Mouse (Mus musculus): ENCODE results near the gene Foxn3. TPM values are rescaled to one million over a fixed set of nuclear protein-coding genes. Genes with fewer than 3 reads are reported as not detected.

Foxn3 gene
- polyA plus RNA-seq, 1 experiment from 2014 or later, result 90.0 TPM

DNA sequence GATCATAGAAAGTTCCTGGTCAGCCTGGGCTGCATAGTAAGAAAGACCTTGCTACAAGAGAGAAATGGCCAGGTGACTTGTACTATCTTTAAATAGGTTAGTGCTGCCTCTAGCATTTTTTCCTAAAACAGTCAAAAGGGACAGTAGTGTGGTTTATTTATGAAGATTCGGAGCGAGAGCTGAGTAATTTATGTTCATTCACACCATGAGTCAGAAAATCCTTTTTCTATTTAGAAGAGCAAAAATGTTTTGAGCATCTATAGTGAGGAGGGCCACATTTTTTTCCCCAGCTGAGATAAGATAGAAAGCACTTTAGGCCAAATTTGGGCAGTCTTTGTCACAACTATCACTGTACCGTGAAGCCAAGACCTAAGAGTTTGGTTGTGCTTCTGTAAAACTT, 24.0 kb upstream of the Foxn3 start:
- H3K4me3 ChIP-seq, result no peak overlapping the region
- no peak overlapping the region for H3K9ac ChIP-seq (replicated peaks)
- WGBS, result 89% methylated on average over 3 of the region's 3 CpGs
- ATAC-seq (ENCODE audit: low FRiP score, low read depth), result no peak
- H3K27ac ChIP-seq (replicated peaks), result no peak overlapping the region
- no peak overlapping the region for H3K4me2 ChIP-seq (replicated peaks)
- H3K9me3 ChIP-seq, result 0 out of 2 replicates have a peak, but pooled peaks cover 4% of the 10 kb centered on the region
- H3K36me3 ChIP-seq, result no peaks in the 10 kb centered on the region
- H3K4me1 ChIP-seq, result no peaks in the 10 kb centered on the region
- no peaks in the 10 kb centered on the region for H3K27me3 ChIP-seq

DNA sequence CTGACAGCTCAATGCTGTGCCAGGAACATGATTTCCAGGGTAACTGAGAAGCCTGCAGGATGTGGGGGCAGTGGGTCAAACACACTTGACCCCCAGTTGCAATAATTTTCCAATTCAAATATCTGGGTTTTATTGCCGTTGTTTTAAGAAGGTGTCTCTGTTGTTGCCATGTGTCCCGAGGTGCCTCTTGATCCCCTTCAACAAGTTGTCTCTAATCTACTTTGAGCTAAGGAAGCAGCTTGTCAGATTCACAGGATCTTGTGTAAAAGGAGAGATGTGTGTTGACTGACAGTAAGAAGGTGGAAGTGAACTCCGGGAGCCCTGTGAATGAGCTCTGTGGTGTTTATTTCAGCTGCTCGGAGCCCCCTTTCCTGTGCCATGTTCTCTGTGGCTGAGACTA, 16.6 kb upstream of the Foxn3 start:
- H3K27me3 ChIP-seq, result no peaks in the 10 kb centered on the region; the same call in 1 of the 2 replicates
- H3K4me1 ChIP-seq, result no peaks in the 10 kb centered on the region
- H3K4me3 ChIP-seq, result no peak overlapping the region
- WGBS, result 84% methylated on average over 4 of the region's 4 CpGs
- H3K9me3 ChIP-seq, result no peaks in the 10 kb centered on the region
- H3K4me2 ChIP-seq (replicated peaks), result no peak overlapping the region
- H3K36me3 ChIP-seq, result no peaks in the 10 kb centered on the region
- H3K27ac ChIP-seq (replicated peaks), result no peak overlapping the region
- H3K9ac ChIP-seq (replicated peaks), result no peak overlapping the region
- ATAC-seq (ENCODE audit: low FRiP score, low read depth), result no peak

DNA sequence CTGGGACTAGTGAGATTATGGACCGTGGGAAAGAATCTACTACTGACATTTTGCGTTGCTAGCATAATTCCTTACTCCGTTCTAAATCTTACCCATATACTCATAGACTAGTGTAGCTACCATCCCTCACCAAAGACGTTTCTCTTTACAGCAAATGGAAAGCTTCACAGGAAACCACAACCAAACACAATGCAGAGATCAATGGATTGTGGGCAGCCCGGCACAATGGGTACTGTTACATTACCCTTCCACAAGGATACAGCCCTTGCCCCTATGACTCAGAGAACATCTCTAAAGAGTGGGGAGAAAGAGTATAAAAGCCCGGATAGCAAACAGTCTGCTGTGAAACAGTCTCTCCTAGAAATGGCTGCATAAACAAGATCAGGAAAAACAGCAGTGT, 13.3 kb upstream of the Foxn3 start:
- 72% methylated on average over 6 of the region's 6 CpGs for WGBS
- no peak overlapping the region for H3K4me3 ChIP-seq
- no peak overlapping the region for H3K4me2 ChIP-seq (replicated peaks)
- no peaks in the 10 kb centered on the region for H3K9me3 ChIP-seq
- no peak for ATAC-seq (ENCODE audit: low FRiP score, low read depth)
- no peak overlapping the region for H3K27ac ChIP-seq (replicated peaks)
- no peaks in the 10 kb centered on the region; the same call in 1 of the 2 replicates for H3K4me1 ChIP-seq
- H3K36me3 ChIP-seq, result no peaks in the 10 kb centered on the region
- H3K9ac ChIP-seq (replicated peaks), result no peak overlapping the region
- peaks cover 6% of the 10 kb centered on the region; the same call in 1 of the 2 replicates for H3K27me3 ChIP-seq

DNA sequence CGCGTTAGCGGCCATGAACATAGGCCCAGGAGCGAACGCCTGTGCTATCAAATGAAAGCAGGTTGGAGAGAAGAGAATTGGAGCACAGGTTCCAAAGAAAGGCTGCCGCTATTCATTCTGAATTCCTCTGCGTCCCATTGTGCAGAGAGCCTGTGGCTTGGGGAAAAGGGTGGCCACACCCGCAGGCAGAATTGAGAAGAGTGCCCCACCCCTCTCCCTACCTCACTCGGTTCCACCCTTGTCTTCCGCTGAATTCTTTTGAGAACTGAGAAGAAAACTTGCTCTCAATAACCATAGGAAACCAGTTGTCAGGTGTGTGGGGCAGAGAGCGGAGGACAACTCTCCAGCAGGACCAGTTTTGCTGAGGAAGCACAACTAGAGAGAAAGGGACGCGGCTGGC, 10.9 kb upstream of the Foxn3 start:
- H3K9ac ChIP-seq (replicated peaks), result no peak overlapping the region
- WGBS, result 33% methylated on average over 13 of the region's 13 CpGs
- no peak overlapping the region; the same call in 1 of the 2 replicates for H3K4me2 ChIP-seq (replicated peaks)
- no peak overlapping the region for H3K4me3 ChIP-seq
- no peaks in the 10 kb centered on the region; the same call in 1 of the 2 replicates for H3K4me1 ChIP-seq
- H3K27ac ChIP-seq (replicated peaks), result no peak overlapping the region
- ATAC-seq (ENCODE audit: low FRiP score, low read depth), result no peak
- no peaks in the 10 kb centered on the region for H3K36me3 ChIP-seq
- 0 out of 2 replicates have a peak, but pooled peaks cover 2% of the 10 kb centered on the region for H3K9me3 ChIP-seq
- H3K27me3 ChIP-seq, result peaks cover 6% of the 10 kb centered on the region; the same call in 1 of the 2 replicates

DNA sequence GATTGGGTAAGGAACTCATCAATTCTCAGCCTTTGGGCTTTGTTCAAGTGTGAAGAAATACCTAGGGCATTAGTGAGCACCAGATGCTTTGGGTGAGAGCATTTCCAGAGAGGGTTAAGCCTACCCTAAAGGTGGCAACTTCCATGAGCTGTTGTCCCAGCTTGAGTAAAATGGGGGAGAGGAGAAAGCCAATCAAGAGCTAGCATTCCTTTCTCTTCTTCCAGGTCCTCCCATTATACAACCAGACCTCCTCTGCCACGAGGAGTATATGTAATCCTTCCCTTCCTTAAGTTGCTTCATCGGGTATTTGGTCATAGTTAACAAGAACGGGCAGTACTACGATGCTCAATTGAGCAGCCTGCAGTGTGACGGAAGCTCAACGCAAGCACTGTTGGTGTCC, 9.7 kb upstream of the Foxn3 start:
- Histone ChIP-seq H3K27ac (replicated peaks) (no peak overlapping the region), H3K4me1 (no peaks in the 10 kb centered on the region; the same call in 1 of the 2 replicates), H3K36me3 (no peaks in the 10 kb centered on the region), H3K27me3 (peaks cover 6% of the 10 kb centered on the region; the same call in 1 of the 2 replicates), H3K4me3 (no peak overlapping the region), H3K9me3 (0 out of 2 replicates have a peak, but pooled peaks cover 2% of the 10 kb centered on the region), H3K4me2 (replicated peaks) (no peak overlapping the region), H3K9ac (replicated peaks) (no peak overlapping the region)
- no peak for ATAC-seq (ENCODE audit: low FRiP score, low read depth)
- WGBS, result 85% methylated on average over 6 of the region's 6 CpGs

GRCm38 (mm10) chr12:99571999-99572398, 8.6 kb upstream of the Foxn3 start:
- Histone ChIP-seq H3K4me1 (no peaks in the 10 kb centered on the region; the same call in 1 of the 2 replicates), H3K4me2 (replicated peaks) (no peak overlapping the region), H3K4me3 (no peak overlapping the region), H3K9me3 (0 out of 2 replicates have a peak, but pooled peaks cover 2% of the 10 kb centered on the region), H3K9ac (replicated peaks) (no peak overlapping the region), H3K36me3 (no peaks in the 10 kb centered on the region), H3K27me3 (peaks cover 6% of the 10 kb centered on the region; the same call in 1 of the 2 replicates), H3K27ac (replicated peaks) (no peak overlapping the region)
- 96% methylated on average over 8 of the region's 8 CpGs for WGBS
- ATAC-seq (ENCODE audit: low FRiP score, low read depth), result no peak

- Histone ChIP-seq H3K36me3 (no peaks in the 10 kb centered on the region), H3K9ac (replicated peaks) (no peak overlapping the region), H3K9me3 (0 out of 2 replicates have a peak, but pooled peaks cover 2% of the 10 kb centered on the region), H3K27me3 (peaks cover 6% of the 10 kb centered on the region; the same call in 1 of the 2 replicates), H3K27ac (replicated peaks) (no peak overlapping the region), H3K4me1 (no peaks in the 10 kb centered on the region; the same call in 1 of the 2 replicates), H3K4me2 (replicated peaks) (no peak overlapping the region), H3K4me3 (no peak overlapping the region)
- WGBS, result 79% methylated on average over 25 of the region's 25 CpGs
- ATAC-seq (ENCODE audit: low FRiP score, low read depth), result no peak
Observed at GRCm38 (mm10) chr12:99570197-99570956, 7.0 kb upstream of the Foxn3 start.

GRCm38 (mm10) chr12:99565606-99566005, 2.2 kb upstream of the Foxn3 start:
- Histone ChIP-seq H3K4me3 (no peak overlapping the region), H3K9me3 (0 out of 2 replicates have a peak, but pooled peaks cover 1% of the 10 kb centered on the region), H3K9ac (replicated peaks) (no peak overlapping the region), H3K36me3 (no peaks in the 10 kb centered on the region), H3K27me3 (0 out of 2 replicates have a peak, but pooled peaks cover 2% of the 10 kb centered on the region), H3K27ac (replicated peaks) (no peak overlapping the region), H3K4me1 (peaks cover 16% of the 10 kb centered on the region), H3K4me2 (replicated peaks) (no peak overlapping the region)
- no peak for ATAC-seq (ENCODE audit: low FRiP score, low read depth)
- WGBS, result 72% methylated on average over 2 of the region's 2 CpGs

- Histone ChIP-seq H3K4me3 (no peak overlapping the region), H3K9ac (replicated peaks) (no peak overlapping the region), H3K36me3 (no peaks in the 10 kb centered on the region), H3K4me1 (peaks cover 18% of the 10 kb centered on the region), H3K4me2 (replicated peaks) (peak overlapping the region; percentile 66), H3K27me3 (0 out of 2 replicates have a peak, but pooled peaks cover 2% of the 10 kb centered on the region), H3K9me3 (no peaks in the 10 kb centered on the region), H3K27ac (replicated peaks) (no peak overlapping the region)
- no peak for ATAC-seq (ENCODE audit: low FRiP score, low read depth)
- whole genome bisulfite sequencing, result 29% methylated on average over 9 of the region's 9 CpGs
Observed at GRCm38 (mm10) chr12:99564301-99564910, 1.0 kb upstream of the Foxn3 start.

GRCm38 (mm10) chr12:99562867-99563189, 554 bp downstream of the Foxn3 start:
- 1% methylated on average over 10 of the region's 10 CpGs for WGBS
- H3K27ac ChIP-seq (replicated peaks), result no peak overlapping the region
- ATAC-seq (ENCODE audit: low FRiP score, low read depth), result no peak

GRCm38 (mm10) chr12:99562073-99562866, 1.1 kb downstream of the Foxn3 start:
- peak; percentile 62; the same call in 1 of the 2 replicates for ATAC-seq (ENCODE audit: low FRiP score, low read depth)

More at GRCm38 (mm10) chr12:99562867-99563189, 554 bp downstream of the Foxn3 start:
- Histone ChIP-seq H3K36me3 (no peaks in the 10 kb centered on the region), H3K9me3 (no peaks in the 10 kb centered on the region), H3K9ac (replicated peaks) (peak overlapping the region; percentile 86), H3K4me1 (peaks cover 18% of the 10 kb centered on the region), H3K4me2 (replicated peaks) (peak overlapping the region; percentile 66), H3K4me3 (peak overlapping the region; percentile 84), H3K27me3 (0 out of 2 replicates have a peak, but pooled peaks cover 2% of the 10 kb centered on the region)

More at GRCm38 (mm10) chr12:99562073-99562866, 1.1 kb downstream of the Foxn3 start:
- Histone ChIP-seq H3K27me3 (0 out of 2 replicates have a peak, but pooled peaks cover 2% of the 10 kb centered on the region), H3K27ac (replicated peaks) (peak overlapping the region; percentile 58), H3K36me3 (no peaks in the 10 kb centered on the region), H3K9ac (replicated peaks) (peak overlapping the region; percentile 86), H3K4me2 (replicated peaks) (peak overlapping the region; percentile 66), H3K4me3 (peak overlapping the region; percentile 84), H3K9me3 (no peaks in the 10 kb centered on the region), H3K4me1 (peaks cover 18% of the 10 kb centered on the region)
- WGBS, result under 1% methylated on average over 24 of the region's 24 CpGs

Measured in midbrain, embryonic 12.5 days (tissue).